Mouse (Mus musculus): ENCODE measurements at regions not wholly inside any gene's neighbourhood (a gene's known extent, or its start where the extent isn't known, plus 50 kb on each side); places are given as distances from the start of the nearest gene placed in this dataset.
A peak's percentile ranks its signal among the peaks of the same experiment; 100 is the strongest.

DNA sequence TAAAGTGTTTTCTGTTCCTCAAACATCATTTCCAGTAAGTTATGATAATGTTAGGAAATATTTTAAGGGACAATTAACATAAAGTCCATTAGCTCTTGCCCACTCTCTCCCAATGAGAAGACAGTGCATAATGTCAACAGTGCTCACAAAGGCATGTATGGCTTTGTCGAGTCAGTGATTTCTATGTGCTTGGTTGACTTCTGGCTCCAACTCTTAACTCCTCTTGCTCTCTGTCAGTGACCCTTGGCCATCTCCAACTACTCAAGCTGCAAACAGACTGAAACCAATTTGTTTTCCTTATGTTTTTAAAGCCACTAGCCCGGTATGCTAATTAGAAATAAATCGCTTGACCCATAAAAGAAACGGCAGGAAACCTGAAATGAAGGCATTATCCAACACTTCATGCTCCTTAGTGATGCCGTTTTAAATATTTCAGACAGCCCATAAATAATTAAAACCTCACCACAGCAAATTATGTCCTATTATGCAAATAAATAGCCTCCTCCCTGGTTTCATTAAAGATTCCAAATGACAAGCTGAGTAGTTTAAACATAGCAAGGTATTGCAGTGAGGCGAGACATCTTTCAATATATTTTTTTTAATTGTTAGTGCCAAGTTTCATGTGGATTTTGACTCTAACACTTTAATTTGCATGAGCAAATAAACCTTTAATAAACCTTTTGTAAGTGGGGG lies 1864.6 kb upstream of the Tenm3 start:
- DNase-seq (ENCODE audit: low spot score) = peak; percentile 26

DNA sequence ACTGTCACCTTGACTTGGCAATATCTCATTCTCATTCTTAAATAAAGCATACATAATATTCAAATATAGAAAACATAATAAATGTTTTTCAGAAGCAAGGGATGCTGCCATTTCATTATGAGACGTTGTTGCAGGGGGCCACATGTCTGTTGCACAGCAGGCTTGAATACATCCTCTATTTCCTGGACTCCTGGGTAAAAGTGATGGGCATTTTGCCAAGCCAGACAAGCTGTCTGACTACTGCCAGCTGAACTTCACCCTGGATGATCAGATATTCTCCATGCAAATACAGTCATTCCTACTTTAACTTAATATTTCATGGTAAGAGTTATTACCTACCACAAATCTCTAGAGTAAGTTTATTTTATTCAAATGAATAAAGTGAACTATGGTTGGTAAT lies 1860.5 kb upstream of the Tenm3 start:
- DNase-seq (ENCODE audit: low spot score) = no peak

DNA sequence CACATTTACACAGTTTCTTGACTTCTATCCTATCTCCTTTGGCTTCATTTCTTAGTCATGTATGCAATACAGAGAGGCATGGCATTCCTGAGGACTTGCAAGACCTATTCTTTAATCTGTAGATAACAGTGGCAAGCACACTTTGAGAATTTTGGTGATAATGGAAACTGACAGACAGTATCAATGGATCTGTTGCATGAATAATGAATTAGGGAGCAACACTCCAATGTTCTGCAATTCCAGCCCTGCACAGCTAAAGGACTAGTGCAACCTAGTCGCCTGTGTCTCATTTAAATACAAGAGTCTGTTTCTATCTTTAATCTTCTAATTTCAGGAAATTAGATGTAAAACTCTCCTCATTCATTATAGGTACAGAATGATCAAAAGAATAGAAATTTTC lies 1845.3 kb upstream of the Tenm3 start:
- DNase-seq (ENCODE audit: low spot score) = no peak

DNA sequence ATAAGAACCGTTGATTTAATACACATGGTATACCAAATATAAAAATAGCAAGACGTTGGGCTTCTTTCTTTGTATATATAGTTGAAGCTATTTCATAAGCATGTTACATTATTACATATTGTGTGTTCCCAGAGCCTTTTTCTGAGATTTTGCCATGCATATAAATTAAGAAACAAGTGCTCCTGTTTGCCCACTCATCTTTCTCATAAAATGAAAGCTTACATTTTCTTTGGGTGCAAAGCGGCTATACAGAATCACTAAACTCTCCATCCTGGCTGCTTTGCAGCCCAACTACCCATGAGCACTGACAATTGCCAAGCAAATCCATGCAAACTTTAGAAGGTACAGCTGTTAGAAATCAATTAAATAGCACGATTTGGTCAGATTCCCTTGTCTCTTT lies 1821.6 kb upstream of the Tenm3 start:
- no peak for DNase-seq (ENCODE audit: low spot score)

Measured in embryo, embryonic 10 days (tissue).